Mouse (Mus musculus) liver, adult 2 months (tissue): ENCODE results near the gene Adamtsl4.

Experiments used
- CTCF ChIP-seq: fragments of 200-500 bp; IDR thresholded peaks from 2 replicates; pipeline ENCODE4 v1.5.1; 2011; ENCODE audit warnings: low read depth, low read length, control low read depth
- POLR2A ChIP-seq: fragments of 200-500 bp; IDR thresholded peaks from 2 replicates; pipeline ENCODE4 v1.6.1; 2011; ENCODE audit warnings: low read length, control low read depth; ENCODE audit not compliant: insufficient read depth; ENCODE audit errors: extremely low read depth

- no peak for TF ChIP-seq POLR2A
- TF ChIP-seq CTCF: no peak
Observed at GRCm38 (mm10) chr3:95686492-95687167, 1.1 kb downstream of the Adamtsl4 start.
